Mouse (Mus musculus) right cerebral cortex, postnatal 4 days (tissue): ENCODE measurements at regions not wholly inside any gene's neighbourhood (a gene's known extent, or its start where the extent isn't known, plus 50 kb on each side); places are given as distances from the start of the nearest gene placed in this dataset.
A peak's percentile ranks its signal among the peaks of the same experiment; 100 is the strongest.

Source experiments
- DNase-seq: peaks from one replicate; pipeline ENCODE4 v3.0.0-alpha.2; 2022

DNA sequence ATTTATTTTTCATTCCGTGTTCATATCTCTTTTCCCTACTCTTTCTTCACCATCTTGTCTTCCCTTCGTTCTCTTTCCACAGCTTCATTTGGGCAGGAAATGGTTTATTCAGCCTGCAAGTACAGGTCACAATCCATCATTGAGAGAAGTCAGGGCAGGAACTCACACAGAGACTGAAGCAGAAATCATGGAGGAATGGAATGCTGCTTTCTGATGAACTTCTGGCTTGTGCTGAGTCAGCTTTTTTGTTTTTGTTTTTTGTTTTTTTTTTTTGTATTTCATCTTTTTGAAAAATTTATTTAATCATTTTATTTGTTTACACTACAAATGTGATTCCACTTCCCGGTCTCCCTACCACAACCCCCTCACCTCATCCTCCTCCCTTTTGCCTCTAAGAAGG lies 51.2 kb upstream of the Suclg2 start:
- no peak for DNase-seq

GRCm38 (mm10) chr6:95801651-95802050 lies 83.1 kb upstream of the Suclg2 start:
- DNase-seq: no peak

DNA sequence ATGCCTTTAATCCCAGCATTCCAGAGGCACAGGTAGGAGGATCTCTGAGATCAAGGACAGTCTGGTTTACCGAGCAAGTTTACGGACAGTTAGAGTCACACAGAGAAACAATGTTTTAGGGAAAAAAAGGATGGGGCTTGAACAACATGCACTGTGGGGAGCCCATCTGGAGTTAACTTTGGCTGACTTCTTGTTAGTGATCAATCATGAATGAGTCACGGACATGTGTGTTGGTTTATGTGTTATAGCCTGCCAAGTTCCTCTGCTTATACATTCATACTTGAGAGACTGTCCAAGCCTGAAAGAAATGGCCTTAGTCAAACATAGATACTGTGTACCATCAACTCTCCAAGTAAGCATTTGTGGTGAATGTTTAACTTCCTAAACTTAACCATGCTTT lies 122.9 kb upstream of the Suclg2 start:
- DNase-seq: no peak

DNA sequence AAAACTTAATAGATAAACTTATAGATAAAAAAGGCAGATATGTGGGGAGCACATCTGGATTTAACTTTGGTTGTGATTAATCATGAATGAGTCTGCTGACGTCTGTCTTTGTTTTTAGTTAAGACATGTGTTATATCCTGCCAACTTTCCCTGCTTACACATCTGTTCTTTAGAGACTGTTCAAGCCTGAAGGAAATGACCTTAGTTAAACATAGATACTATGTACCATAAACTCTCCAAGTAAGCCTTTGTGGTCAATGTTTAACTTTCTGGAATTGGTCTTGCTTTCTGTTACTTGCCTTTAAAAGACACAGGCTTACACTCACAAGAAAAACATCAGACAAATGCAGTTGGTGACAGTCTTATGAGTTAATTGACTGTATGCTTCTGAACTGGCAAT lies 127.9 kb upstream of the Suclg2 start:
- no peak for DNase-seq

GRCm38 (mm10) chr6:95875463-95875862 lies 156.9 kb upstream of the Suclg2 start:
- no peak for DNase-seq

DNA sequence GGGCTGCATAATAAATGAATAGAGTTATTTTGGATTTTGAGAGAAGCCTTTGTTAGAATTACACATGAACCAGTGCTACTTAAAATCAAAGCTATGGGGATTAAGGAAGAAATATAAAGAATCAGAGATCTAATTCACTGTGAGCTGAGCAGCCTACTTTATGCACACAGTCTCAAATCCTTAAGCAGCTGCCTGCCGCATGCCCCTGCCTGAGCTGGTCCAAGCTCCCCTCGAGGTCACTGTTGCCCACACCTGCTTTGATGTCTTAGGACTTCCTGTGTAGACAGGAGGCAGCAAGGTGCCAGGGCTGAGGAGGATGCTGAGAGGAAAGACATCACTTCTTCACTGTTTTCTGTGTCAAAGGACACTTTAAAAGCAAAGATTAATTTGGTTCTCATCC lies 157.7 kb upstream of the Suclg2 start:
- DNase-seq: no peak

DNA sequence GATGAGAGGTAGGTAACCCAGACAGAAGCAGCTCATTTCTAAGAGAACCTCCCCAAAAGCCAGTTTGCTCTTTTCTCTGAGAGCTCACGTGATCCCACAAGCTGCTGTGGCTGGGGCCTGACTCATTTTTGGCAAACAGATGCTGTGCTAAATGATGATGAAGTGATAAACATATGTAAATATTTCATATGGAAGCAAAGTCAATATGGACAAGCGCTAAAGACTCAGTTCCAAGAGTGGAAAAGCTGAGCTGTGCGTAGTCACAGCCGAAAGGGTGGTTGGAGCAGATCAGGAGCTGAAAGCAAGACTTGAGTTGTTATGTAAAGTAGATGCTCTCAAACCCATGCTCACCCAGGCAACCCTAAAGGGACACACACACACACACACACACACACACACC lies 168.0 kb upstream of the Suclg2 start:
- no peak for DNase-seq

GRCm38 (mm10) chr6:95902551-95902950 lies 184.0 kb upstream of the Suclg2 start:
- no peak for DNase-seq

DNA sequence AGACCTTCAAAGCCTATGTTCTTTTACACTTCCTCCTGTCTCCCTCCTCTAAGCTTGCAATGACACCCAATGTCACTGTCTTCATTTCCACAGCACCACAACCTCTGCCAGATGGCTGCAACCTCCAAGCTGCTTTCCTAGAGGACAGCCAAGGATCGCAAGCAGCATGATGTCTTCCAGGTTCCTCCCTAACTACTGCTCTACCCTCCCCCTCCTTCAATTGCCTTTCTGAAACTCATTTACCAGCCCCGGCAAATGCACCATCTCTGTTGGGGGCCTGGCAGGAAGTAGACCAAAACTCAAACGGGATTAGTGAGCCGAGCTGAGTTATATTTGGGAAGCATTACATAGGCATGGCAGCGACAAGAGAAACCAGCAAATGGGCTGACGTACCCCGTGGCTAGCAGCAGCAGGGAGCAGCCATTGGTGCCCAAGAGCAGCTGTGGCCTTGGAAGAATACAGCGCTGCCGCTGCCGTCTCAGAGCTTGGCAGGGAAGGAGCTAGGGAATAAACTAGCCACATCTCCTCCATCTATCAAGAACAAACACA lies 185.6 kb upstream of the Suclg2 start:
- no peak for DNase-seq

- DNase-seq: no peak
Measured at GRCm38 (mm10) chr6:95905057-95905456, 186.5 kb upstream of the Suclg2 start.

DNA sequence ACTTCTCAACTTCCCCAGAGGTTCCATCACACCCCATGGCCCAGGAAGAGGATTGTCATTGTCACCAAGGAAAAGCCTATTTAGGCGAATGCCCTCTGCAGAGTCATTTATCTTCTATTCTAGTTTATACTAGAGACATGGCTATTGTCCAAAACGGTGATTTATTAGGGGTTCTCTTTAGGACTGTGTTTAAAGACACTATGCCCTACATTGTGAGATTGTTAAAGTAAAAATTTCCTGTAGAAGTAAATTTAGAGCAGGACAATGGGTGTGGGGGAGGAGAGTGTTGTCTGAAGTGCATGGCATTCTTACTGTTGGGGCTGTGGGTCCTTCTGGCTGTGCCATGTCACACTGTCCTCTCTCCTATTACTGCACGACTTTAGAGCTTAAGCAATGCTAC lies 191.2 kb upstream of the Fam19a1 start:
- no peak for DNase-seq

DNA sequence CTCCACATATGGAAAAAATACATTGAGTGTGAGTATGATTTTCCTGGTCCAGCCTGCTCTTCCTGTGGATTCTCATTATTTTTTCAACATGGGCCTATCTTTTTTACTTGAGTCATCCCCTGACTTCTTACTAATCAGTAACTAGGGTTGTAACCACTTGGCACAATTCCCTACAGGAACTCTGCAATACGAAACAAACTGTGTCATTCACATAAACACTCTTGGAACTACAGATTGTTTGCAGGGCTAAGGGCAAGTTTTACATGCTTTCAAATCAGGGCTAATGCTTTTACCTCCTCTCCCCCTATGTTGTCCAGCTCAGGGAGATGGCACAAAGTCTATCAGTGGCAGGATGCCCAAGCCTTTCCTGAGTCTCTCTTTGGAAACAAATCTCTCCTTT lies 178.4 kb upstream of the Fam19a1 start:
- no peak for DNase-seq

GRCm38 (mm10) chr6:95936504-95936903 lies 176.4 kb upstream of the Fam19a1 start:
- no peak for DNase-seq

DNA sequence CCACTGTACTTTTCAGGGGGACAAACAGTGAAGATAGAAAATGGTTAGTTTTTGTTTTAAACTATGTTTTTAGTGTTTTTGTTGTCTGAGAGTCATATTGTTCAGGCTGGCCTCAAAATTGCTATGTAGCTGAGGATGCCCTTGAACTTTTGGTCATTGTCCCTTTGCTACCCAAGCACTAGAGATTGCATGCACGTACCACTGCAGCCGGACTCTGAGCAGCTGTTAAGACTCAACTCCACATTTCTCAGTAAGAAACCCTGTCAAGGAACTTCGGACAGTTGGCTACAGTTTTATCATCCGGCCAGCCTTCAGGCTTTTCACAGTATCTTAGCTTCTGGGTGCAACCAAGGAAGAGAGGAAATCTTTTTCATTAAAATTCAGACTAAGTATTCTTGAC lies 173.9 kb upstream of the Fam19a1 start:
- DNase-seq: no peak

DNA sequence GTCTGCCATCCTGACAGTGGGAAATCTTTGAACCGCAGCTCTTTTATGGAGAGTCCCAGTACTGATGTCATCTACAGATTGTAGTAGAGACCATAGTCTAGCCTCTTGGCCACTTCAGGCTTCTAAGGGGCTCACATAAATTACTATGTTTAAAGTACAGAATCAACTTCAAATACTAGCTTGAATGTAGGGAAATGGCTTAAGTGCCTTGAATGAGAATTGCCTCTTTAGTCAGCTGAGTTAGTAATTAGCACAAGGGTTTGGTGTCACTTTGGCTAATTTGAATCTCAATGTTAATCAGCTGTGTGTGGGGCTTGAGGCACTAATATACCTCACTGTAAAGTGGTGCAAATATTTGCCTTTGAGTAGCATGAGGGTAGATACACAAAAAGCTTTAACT lies 152.2 kb upstream of the Fam19a1 start:
- DNase-seq: no peak

GRCm38 (mm10) chr6:95966231-95966630 lies 146.7 kb upstream of the Fam19a1 start:
- DNase-seq: no peak

- no peak for DNase-seq
Measured at GRCm38 (mm10) chr6:95975994-95976393, 137.0 kb upstream of the Fam19a1 start.

DNA sequence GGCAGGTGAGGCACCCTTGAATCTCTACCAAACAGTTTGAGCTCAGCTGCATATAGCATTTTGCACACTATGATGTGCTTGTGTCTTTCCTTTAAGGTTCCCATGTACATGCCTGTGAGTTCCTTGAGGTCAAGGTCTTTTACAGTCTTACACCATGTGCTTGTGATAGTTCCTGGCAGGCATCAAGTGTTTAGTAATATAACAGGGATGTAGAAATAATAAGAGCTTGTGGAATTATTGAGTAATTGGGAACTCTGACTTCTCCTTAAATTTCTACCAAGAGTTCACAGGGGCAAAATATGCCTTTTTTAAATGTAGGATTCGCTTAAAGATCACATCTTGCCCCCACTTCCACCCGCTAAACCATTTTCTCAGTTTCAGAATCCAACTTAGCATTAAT lies 115.9 kb upstream of the Fam19a1 start:
- DNase-seq: no peak

GRCm38 (mm10) chr6:95997741-95998140 lies 115.2 kb upstream of the Fam19a1 start:
- no peak for DNase-seq

DNA sequence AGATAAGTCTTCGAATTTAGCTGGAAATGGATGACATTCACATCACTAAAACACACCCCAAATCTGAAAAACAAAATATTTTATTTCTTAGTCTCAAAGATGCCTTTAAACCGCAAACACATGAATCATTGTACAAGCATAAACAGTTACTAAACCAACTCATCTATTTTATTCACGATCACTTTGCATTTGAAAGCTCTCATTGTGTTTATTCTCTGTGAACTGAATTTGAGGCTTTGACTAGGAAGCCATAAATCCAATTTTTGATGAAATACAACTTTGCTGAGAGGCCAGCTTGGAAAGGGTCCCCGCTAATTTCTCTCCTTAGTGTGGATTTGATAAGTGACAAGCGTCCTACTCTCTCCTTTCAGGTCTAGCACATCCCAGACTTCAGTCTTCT lies 113.5 kb upstream of the Fam19a1 start:
- DNase-seq: no peak

DNA sequence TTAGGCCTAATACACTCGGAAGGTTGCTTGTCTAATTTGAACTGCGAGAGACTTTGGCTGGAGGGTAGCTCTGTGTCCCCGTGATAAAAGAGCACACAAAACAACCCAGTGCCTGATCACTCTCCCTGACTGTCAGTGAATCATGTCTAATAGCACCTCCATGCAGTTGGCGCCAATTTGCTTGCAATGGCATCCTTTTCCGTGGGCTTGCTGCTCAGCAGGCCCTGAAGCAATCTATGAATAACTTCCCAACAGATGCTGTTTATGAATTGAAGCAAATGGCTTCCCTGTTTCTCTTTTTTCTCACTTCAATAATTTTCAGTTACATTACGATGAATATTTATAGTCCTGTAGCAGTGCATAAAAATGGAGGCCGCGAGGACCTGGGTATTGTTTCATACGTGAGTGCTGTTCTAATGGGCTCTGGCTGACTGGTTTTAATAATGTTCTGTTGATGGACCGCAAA lies 112.9 kb upstream of the Fam19a1 start:
- peak; percentile 20 for DNase-seq

GRCm38 (mm10) chr6:96011299-96011698 lies 101.7 kb upstream of the Fam19a1 start:
- no peak for DNase-seq

DNA sequence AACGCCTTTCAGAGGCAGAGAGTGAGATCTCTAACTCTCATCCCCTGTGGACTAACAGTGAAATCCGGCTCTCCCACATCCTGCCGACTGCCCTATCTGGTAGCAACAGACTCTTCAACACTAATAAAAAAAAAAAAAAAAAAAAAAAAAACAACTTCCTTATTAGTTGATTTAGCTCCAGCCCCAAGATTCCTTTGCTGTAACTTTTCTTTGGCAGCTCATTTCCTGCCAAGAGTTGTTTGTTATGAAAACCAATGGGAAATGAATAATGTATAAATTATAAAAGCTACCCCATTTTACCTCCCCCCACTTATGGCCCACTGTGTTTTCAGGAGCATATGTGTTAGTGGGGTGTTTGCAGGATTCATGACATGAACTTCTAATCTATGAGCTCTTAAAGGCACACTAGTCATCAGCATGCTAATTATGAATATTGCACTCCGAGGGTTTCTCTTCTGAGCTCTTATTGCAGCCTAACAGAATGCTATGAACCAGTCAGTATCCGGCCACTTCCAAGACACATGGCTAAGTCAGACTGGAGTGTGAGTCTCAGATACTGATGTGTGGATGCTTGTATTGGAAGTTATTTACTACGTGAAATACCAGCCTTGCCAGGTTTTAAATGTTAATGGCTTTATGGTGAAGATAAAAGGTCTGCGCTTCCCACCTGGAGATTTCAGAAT lies 84.8 kb upstream of the Fam19a1 start:
- DNase-seq: no peak

- DNase-seq: no peak
Measured at GRCm38 (mm10) chr6:96043711-96044110, 69.2 kb upstream of the Fam19a1 start.

DNA sequence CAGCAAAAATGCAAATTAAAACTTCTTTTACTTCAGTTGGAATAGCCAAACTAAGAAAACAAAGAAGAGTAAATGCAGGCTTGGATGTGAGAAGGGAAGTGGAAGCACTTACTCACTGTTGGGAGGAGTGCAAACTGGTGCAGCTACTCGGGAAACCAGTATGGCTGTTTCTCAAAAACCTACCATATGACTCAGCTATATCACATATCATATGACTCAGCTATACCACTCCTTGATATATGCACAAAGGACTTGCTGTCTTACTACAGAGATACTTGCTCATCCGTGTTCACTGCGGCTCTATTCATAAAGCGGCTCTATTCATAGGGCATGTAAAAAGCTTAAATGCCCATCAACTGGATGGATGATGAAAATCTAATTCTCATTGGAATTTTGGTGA lies 59.5 kb upstream of the Fam19a1 start:
- DNase-seq: no peak
